Mouse (Mus musculus) limb, embryonic 14.5 days (tissue): ENCODE results near the gene Fancl. TPM values are rescaled to one million over a fixed set of nuclear protein-coding genes. Genes with fewer than 3 reads are reported as not detected.

Experiments used
- ATAC-seq: fragments of 200-750 bp; cut with Nextera tagmentation; 2 replicates; pipeline ENCODE4 v1.8.0; 2017; ENCODE audit warnings: low read depth, moderate number of reproducible peaks, moderate TSS enrichment; ENCODE audit not compliant: low FRiP score
- DNase-seq: peaks from one replicate; pipeline ENCODE4 v3.0.0-alpha.2; 2015; ENCODE audit warnings: low spot score
- H3K27ac ChIP-seq: fragments of 300-500 bp; sonication (generic); replicated peaks from 2 replicates; pipeline ENCODE4 v1.5.1; 2014; ENCODE audit warnings: low read depth, mild to moderate bottlenecking, low read length, moderate library complexity, mixed read lengths
- H3K27me3 ChIP-seq: fragments of 300-500 bp; sonication (generic); 2 replicates; pipeline ENCODE4 v1.6.1; 2014; ENCODE audit warnings: low read length, mixed read lengths; ENCODE audit not compliant: control insufficient read depth, insufficient read depth
- H3K36me3 ChIP-seq: fragments of 300-500 bp; sonication (generic); 2 replicates; pipeline ENCODE4 v1.6.1; 2014; ENCODE audit warnings: mild to moderate bottlenecking, low read length, moderate library complexity, mixed read lengths; ENCODE audit not compliant: control insufficient read depth, insufficient read depth
- H3K4me1 ChIP-seq: fragments of 300-500 bp; sonication (generic); 2 replicates; pipeline ENCODE4 v1.6.1; 2014; ENCODE audit warnings: antibody characterized with exemption, low read length, mixed read lengths; ENCODE audit not compliant: control insufficient read depth, insufficient read depth
- H3K4me2 ChIP-seq: fragments of 300-500 bp; sonication (generic); replicated peaks from 2 replicates; pipeline ENCODE4 v1.6.1; 2014; ENCODE audit warnings: low read depth, mild to moderate bottlenecking, low read length, moderate library complexity; ENCODE audit not compliant: severe bottlenecking
- H3K4me3 ChIP-seq: fragments of 300-500 bp; sonication (generic); replicated peaks from 2 replicates; pipeline ENCODE4 v1.5.1; 2014; ENCODE audit warnings: low read length
- H3K9ac ChIP-seq: fragments of 300-500 bp; sonication (generic); 2 replicates; pipeline ENCODE4 v1.6.1; 2014; ENCODE audit warnings: mild to moderate bottlenecking, low read depth, low read length, moderate library complexity; ENCODE audit not compliant: severe bottlenecking
- H3K9me3 ChIP-seq: fragments of 300-500 bp; sonication (generic); 2 replicates; pipeline ENCODE4 v1.6.1; 2016; ENCODE audit warnings: low read length; ENCODE audit not compliant: control insufficient read depth
- POLR2A ChIP-seq: fragments of 200-500 bp; IDR thresholded peaks from 2 replicates; pipeline ENCODE4 v1.8.0; 2012; ENCODE audit warnings: inconsistent platforms, mild to moderate bottlenecking, moderate library complexity, borderline replicate concordance; ENCODE audit not compliant: insufficient read depth, insufficient read length; ENCODE audit errors: extremely low read depth
- WGBS: fragments of 180-500 bp; shearing (Covaris S2); extraction: QIAGEN DNeasy Blood & Tissue Kit; methylation state at CpG from one replicate; pipeline ENCODE4 v1.1.7; 2014; 5-methylcytosine and 5-hydroxymethylcytosine counted together
- polyA plus RNA-seq, 2 experiments: library from polyadenylated mRNA; depleted of rRNA in 1 of 2; stranded (reverse) in 1 of 2; unstranded in 1 of 2; fragments of >200 nt; fragmentation: Nextera tagmentation in 1 of 2; extraction: Ambion mirVana in 1 of 2; gene quantifications; 2 replicates each; pipeline versions ENCODE4 v1.2.1 to v1.2.3; 2012 to 2014

Gene Fancl
- polyA plus RNA-seq, 2 experiments, result 15.2 to 24.7 TPM

GRCm38 (mm10) chr11:26381499-26381898 is 4.4 kb upstream of the Fancl start:
- Histone ChIP-seq H3K9ac (no peak overlapping the region), H3K4me2 (no peak overlapping the region), H3K36me3 (no peaks in the 10 kb centered on the region), H3K27ac (no peak overlapping the region), H3K27me3 (no peaks in the 10 kb centered on the region), H3K4me1 (no peaks in the 10 kb centered on the region), H3K4me3 (no peak overlapping the region), H3K9me3 (no peaks in the 10 kb centered on the region)
- ATAC-seq (no peak), DNase-seq (no peak)
- WGBS, result 50% methylated on average over 6 of the region's 6 CpGs
- no peak for TF ChIP-seq POLR2A

DNA sequence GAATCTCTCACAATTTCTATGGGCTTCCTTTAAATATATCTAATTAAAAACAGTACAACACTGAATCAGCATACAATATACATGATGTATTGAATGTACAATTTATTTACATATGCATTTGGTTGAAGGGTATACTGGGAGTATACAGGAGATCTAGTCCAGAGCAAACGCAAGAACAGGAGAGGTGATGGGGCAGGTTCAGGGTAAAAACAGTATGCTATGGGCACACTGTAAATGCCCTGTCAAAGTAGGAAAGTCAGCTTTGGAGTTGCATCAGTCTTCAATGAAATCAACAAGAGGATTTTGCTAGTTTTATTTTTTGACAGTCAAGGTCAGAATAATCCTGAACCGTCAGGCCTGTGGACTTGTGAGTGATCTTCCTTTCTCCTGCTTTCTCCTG is 743 bp downstream of the Fancl start:
- no peak for TF ChIP-seq POLR2A
- peak overlapping the region; percentile 89 for H3K9ac ChIP-seq
- no peak for DNase-seq
- H3K27me3 ChIP-seq, result no peaks in the 10 kb centered on the region
- no peak for ATAC-seq
- 63% methylated on average over 2 of the region's 2 CpGs for WGBS
- H3K9me3 ChIP-seq, result no peaks in the 10 kb centered on the region
- H3K27ac ChIP-seq, result peak overlapping the region; percentile 92
- peak overlapping the region; percentile 59 for H3K4me2 ChIP-seq
- H3K4me1 ChIP-seq, result peaks cover 3% of the 10 kb centered on the region; the same call in 1 of the 2 replicates
- H3K36me3 ChIP-seq, result no peaks in the 10 kb centered on the region
- peak overlapping the region; percentile 73 for H3K4me3 ChIP-seq

DNA sequence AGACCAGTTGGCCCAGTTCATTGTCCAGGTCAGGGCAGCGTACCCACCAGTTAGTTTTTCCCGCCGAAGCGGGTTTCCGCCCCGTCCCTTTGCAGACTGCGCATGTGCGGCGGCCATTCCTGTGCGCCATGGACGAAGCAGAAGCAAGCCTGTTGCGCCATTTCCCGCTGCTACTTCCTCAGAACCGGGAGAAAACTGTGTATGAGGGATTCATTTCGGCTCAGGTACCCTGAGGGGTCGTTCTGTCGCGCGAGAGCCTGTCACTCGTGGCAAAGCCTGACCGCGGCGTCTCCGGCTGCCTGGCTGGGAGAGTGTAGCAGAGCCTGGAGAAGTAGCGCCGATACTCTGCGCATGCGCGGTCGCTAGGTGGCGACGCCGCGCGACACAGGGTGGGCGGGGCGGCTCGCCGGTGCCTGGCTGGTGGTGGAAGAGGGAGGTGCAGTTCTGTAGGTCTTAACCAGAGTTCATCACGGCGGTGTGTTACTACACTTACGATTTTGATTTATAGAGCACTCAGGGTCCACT is 1.2 kb downstream of the Fancl start:
- TF ChIP-seq POLR2A, result peak; percentile 78; the same call in 1 of the 2 replicates
- Histone ChIP-seq H3K9me3 (no peaks in the 10 kb centered on the region), H3K27me3 (no peaks in the 10 kb centered on the region), H3K4me2 (peak overlapping the region; percentile 59), H3K9ac (peak overlapping the region; percentile 89), H3K4me1 (peaks cover 3% of the 10 kb centered on the region; the same call in 1 of the 2 replicates), H3K4me3 (peak overlapping the region; percentile 73), H3K27ac (peak overlapping the region; percentile 92), H3K36me3 (no peaks in the 10 kb centered on the region)
- peak; percentile 92 for DNase-seq
- ATAC-seq, result peak; percentile 100
- under 1% methylated on average over 41 of the region's 42 CpGs for WGBS

GRCm38 (mm10) chr11:26395561-26395960 is 9.6 kb downstream of the Fancl start:
- DNase-seq (no peak), ATAC-seq (no peak)
- H3K27me3 ChIP-seq, result no peaks in the 10 kb centered on the region
- H3K9me3 ChIP-seq, result no peaks in the 10 kb centered on the region
- no peaks in the 10 kb centered on the region for H3K4me1 ChIP-seq
- H3K27ac ChIP-seq, result no peak overlapping the region
- TF ChIP-seq POLR2A, result no peak
- H3K36me3 ChIP-seq, result no peaks in the 10 kb centered on the region
- H3K9ac ChIP-seq, result no peak overlapping the region
- H3K4me3 ChIP-seq, result no peak overlapping the region
- 44% methylated on average over 3 of the region's 3 CpGs for WGBS
- H3K4me2 ChIP-seq, result no peak overlapping the region

GRCm38 (mm10) chr11:26412972-26413371 is 27.0 kb downstream of the Fancl start:
- WGBS, result 99% methylated on average over 3 of the region's 3 CpGs
- H3K36me3 ChIP-seq, result 0 out of 2 replicates have a peak, but pooled peaks cover 4% of the 10 kb centered on the region
- H3K9me3 ChIP-seq, result no peaks in the 10 kb centered on the region
- H3K4me3 ChIP-seq, result no peak overlapping the region
- no peaks in the 10 kb centered on the region for H3K27me3 ChIP-seq
- no peaks in the 10 kb centered on the region for H3K4me1 ChIP-seq
- H3K4me2 ChIP-seq, result no peak overlapping the region
- no peak overlapping the region for H3K27ac ChIP-seq
- no peak for TF ChIP-seq POLR2A
- DNase-seq (no peak), ATAC-seq (no peak)
- H3K9ac ChIP-seq, result no peak overlapping the region
